Mouse (Mus musculus) midbrain, embryonic 13.5 days (tissue): Measurements from ENCODE around the gene Smok2a. TPM values are rescaled to one million over a fixed set of nuclear protein-coding genes. Genes with fewer than 3 reads are reported as not detected.
A peak's percentile ranks its signal among the peaks of the same experiment; 100 is the strongest.
"Not testable (repeated sequence)": the region's sequence is repeated elsewhere in the genome, so short reads cannot be mapped to it uniquely, and the experiment has no call there.

Experiments
- ATAC-seq: fragments of 200-750 bp; cut with Nextera tagmentation; 2 replicates; pipeline ENCODE4 v1.8.0; 2017; ENCODE audit warnings: mild to moderate bottlenecking, moderate TSS enrichment, moderate library complexity
- H3K27ac ChIP-seq: fragments of 300-500 bp; sonication (generic); 2 replicates; pipeline ENCODE4 v1.5.1; 2015; ENCODE audit warnings: inconsistent platforms, mild to moderate bottlenecking, moderate library complexity
- H3K27me3 ChIP-seq: fragments of 300-500 bp; sonication (generic); 2 replicates; pipeline ENCODE4 v1.6.1; 2015; ENCODE audit warnings: mild to moderate bottlenecking, inconsistent platforms
- H3K36me3 ChIP-seq: fragments of 300-500 bp; sonication (generic); 2 replicates; pipeline ENCODE4 v1.6.1; 2015; ENCODE audit warnings: mild to moderate bottlenecking, inconsistent platforms
- H3K4me1 ChIP-seq: fragments of 300-500 bp; sonication (generic); replicated peaks from 2 replicates; pipeline ENCODE4 v1.6.1; 2015; ENCODE audit warnings: inconsistent platforms
- H3K4me2 ChIP-seq: fragments of 300-500 bp; sonication (generic); replicated peaks from 2 replicates; pipeline ENCODE4 v1.6.1; 2015; ENCODE audit warnings: moderate library complexity, mild to moderate bottlenecking, inconsistent platforms
- H3K4me3 ChIP-seq: fragments of 300-500 bp; sonication (generic); replicated peaks from 2 replicates; pipeline ENCODE4 v1.5.1; 2015; ENCODE audit warnings: mild to moderate bottlenecking, inconsistent platforms
- H3K9ac ChIP-seq: fragments of 300-500 bp; sonication (generic); replicated peaks from 2 replicates; pipeline ENCODE4 v1.6.1; 2015; ENCODE audit warnings: mild to moderate bottlenecking, inconsistent platforms
- H3K9me3 ChIP-seq: fragments of 300-500 bp; sonication (generic); 2 replicates; pipeline ENCODE4 v1.6.1; 2016; ENCODE audit warnings: mild to moderate bottlenecking, inconsistent platforms
- WGBS: fragments of 180-500 bp; shearing (Covaris S2); methylation state at CpG from one replicate; pipeline ENCODE4 v1.1.7; 2015; 5-methylcytosine and 5-hydroxymethylcytosine counted together
- polyA plus RNA-seq: library from polyadenylated mRNA; unstranded; fragments of >200 nt; fragmentation: Nextera tagmentation; extraction: Ambion mirVana; gene quantifications from 2 replicates; pipeline ENCODE4 v1.2.1, GENCODE M21; 2015

Gene Smok2a
- polyA plus RNA-seq, 1 experiment from 2014 or later: not detected

GRCm38 (mm10) chr17:13196486-13196885, 24.5 kb upstream of the Smok2a start:
- not testable (repeated sequence) for H3K27me3 ChIP-seq, H3K4me1 ChIP-seq, H3K36me3 ChIP-seq, H3K4me3 ChIP-seq, H3K9ac ChIP-seq, H3K27ac ChIP-seq, H3K4me2 ChIP-seq, ATAC-seq
- WGBS: 67% methylated on average over 4 of the region's 4 CpGs
- H3K9me3 ChIP-seq: peaks cover 64% of the 10 kb centered on the region

GRCm38 (mm10) chr17:13198812-13199211, 22.2 kb upstream of the Smok2a start:
- not testable (repeated sequence) for H3K4me2 ChIP-seq

GRCm38 (mm10) chr17:13199880-13200409, 21.0 kb upstream of the Smok2a start:
- not testable (repeated sequence) for H3K27ac ChIP-seq, H3K4me2 ChIP-seq, H3K4me3 ChIP-seq, H3K36me3 ChIP-seq, H3K4me1 ChIP-seq, H3K27me3 ChIP-seq, H3K9ac ChIP-seq
- 80% methylated on average over 8 of the region's 9 CpGs for WGBS
- ATAC-seq: peak; percentile 85
- peaks cover 42% of the 10 kb centered on the region for H3K9me3 ChIP-seq

More at GRCm38 (mm10) chr17:13198812-13199211, 22.2 kb upstream of the Smok2a start:
- ATAC-seq, H3K36me3 ChIP-seq, H3K27ac ChIP-seq, H3K4me1 ChIP-seq, H3K4me3 ChIP-seq, H3K27me3 ChIP-seq, H3K9ac ChIP-seq: not testable (repeated sequence)
- H3K9me3 ChIP-seq: peaks cover 46% of the 10 kb centered on the region
- 93% methylated on average over 2 of the region's 2 CpGs for WGBS

- not testable (repeated sequence) for H3K4me3 ChIP-seq, H3K4me2 ChIP-seq, H3K36me3 ChIP-seq, H3K27me3 ChIP-seq, ATAC-seq, H3K27ac ChIP-seq, H3K4me1 ChIP-seq, H3K9ac ChIP-seq
- peaks cover 40% of the 10 kb centered on the region for H3K9me3 ChIP-seq
- WGBS: 90% methylated on average over 4 of the region's 4 CpGs
These were observed 19.4 kb upstream of the Smok2a start for GRCm38 (mm10) chr17:13201551-13201950.

- not testable (repeated sequence) for H3K4me3 ChIP-seq, H3K4me2 ChIP-seq, H3K27ac ChIP-seq, ATAC-seq, H3K36me3 ChIP-seq, H3K27me3 ChIP-seq, H3K4me1 ChIP-seq, H3K9ac ChIP-seq
- 85% methylated on average over 2 of the region's 3 CpGs for WGBS
- peaks cover 49% of the 10 kb centered on the region for H3K9me3 ChIP-seq
These were observed 18.4 kb upstream of the Smok2a start for GRCm38 (mm10) chr17:13202453-13203107.

- H3K27ac ChIP-seq, H3K4me3 ChIP-seq, H3K4me1 ChIP-seq, H3K27me3 ChIP-seq, ATAC-seq, H3K4me2 ChIP-seq, H3K36me3 ChIP-seq, H3K9ac ChIP-seq: not testable (repeated sequence)
- WGBS: 79% methylated on average over 1 of the region's 1 CpGs
- H3K9me3 ChIP-seq: peaks cover 53% of the 10 kb centered on the region
These were observed 15.7 kb upstream of the Smok2a start for GRCm38 (mm10) chr17:13205247-13205646.

GRCm38 (mm10) chr17:13206491-13206890, 14.5 kb upstream of the Smok2a start:
- Histone ChIP-seq H3K27ac (no peak overlapping the region), H3K4me3 (no peak overlapping the region), H3K9me3 (peaks cover 49% of the 10 kb centered on the region), H3K27me3 (no peaks in the 10 kb centered on the region), H3K36me3 (no peaks in the 10 kb centered on the region), H3K9ac (no peak overlapping the region), H3K4me1 (no peaks in the 10 kb centered on the region), H3K4me2 (no peak overlapping the region)
- peak; percentile 41; the same call in 1 of the 2 replicates for ATAC-seq
- WGBS: 94% methylated on average over 2 of the region's 2 CpGs

- not testable (repeated sequence) for H3K4me3 ChIP-seq, H3K4me1 ChIP-seq, H3K27ac ChIP-seq, H3K9ac ChIP-seq, ATAC-seq, H3K4me2 ChIP-seq, H3K27me3 ChIP-seq, H3K36me3 ChIP-seq
- H3K9me3 ChIP-seq: peaks cover 66% of the 10 kb centered on the region
These were observed 12.5 kb upstream of the Smok2a start for GRCm38 (mm10) chr17:13208460-13208859.

- Histone ChIP-seq H3K9me3 (peaks cover 84% of the 10 kb centered on the region), H3K9ac (no peak overlapping the region), H3K36me3 (no peaks in the 10 kb centered on the region), H3K27me3 (no peaks in the 10 kb centered on the region), H3K27ac (no peak overlapping the region), H3K4me1 (no peaks in the 10 kb centered on the region), H3K4me2 (no peak overlapping the region), H3K4me3 (no peak overlapping the region)
- 69% methylated on average over 7 of the region's 7 CpGs for WGBS
- no peak for ATAC-seq
These were observed 8.7 kb upstream of the Smok2a start for GRCm38 (mm10) chr17:13212136-13212850.

GRCm38 (mm10) chr17:13214169-13214568, 6.8 kb upstream of the Smok2a start:
- no peak for ATAC-seq
- Histone ChIP-seq H3K27me3 (no peaks in the 10 kb centered on the region), H3K4me1 (no peaks in the 10 kb centered on the region)

GRCm38 (mm10) chr17:13215595-13215994, 5.4 kb upstream of the Smok2a start:
- no peak overlapping the region for H3K27ac ChIP-seq
- no peak overlapping the region for H3K4me3 ChIP-seq
- H3K27me3 ChIP-seq: no peaks in the 10 kb centered on the region
- H3K9ac ChIP-seq: no peak overlapping the region
- WGBS: 84% methylated on average over 2 of the region's 2 CpGs
- ATAC-seq: no peak
- no peaks in the 10 kb centered on the region for H3K36me3 ChIP-seq
- no peak overlapping the region for H3K4me2 ChIP-seq
- H3K4me1 ChIP-seq: no peaks in the 10 kb centered on the region
- H3K9me3 ChIP-seq: peaks cover 97% of the 10 kb centered on the region

More at GRCm38 (mm10) chr17:13214169-13214568, 6.8 kb upstream of the Smok2a start:
- WGBS: 64% methylated on average over 4 of the region's 4 CpGs
- Histone ChIP-seq H3K27ac (no peak overlapping the region), H3K9me3 (peaks cover 92% of the 10 kb centered on the region), H3K4me2 (no peak overlapping the region), H3K9ac (no peak overlapping the region), H3K36me3 (no peaks in the 10 kb centered on the region), H3K4me3 (no peak overlapping the region)

- H3K4me1 ChIP-seq: not testable (repeated sequence)
- WGBS: 88% methylated on average over 2 of the region's 2 CpGs
These were observed 933 bp downstream of the Smok2a start for GRCm38 (mm10) chr17:13221921-13222320.

More at GRCm38 (mm10) chr17:13221921-13222320, 933 bp downstream of the Smok2a start:
- not testable (repeated sequence) for H3K27ac ChIP-seq, H3K36me3 ChIP-seq, H3K4me2 ChIP-seq, H3K27me3 ChIP-seq, H3K4me3 ChIP-seq, H3K9ac ChIP-seq, ATAC-seq
- peaks cover 91% of the 10 kb centered on the region for H3K9me3 ChIP-seq
